Mouse (Mus musculus): ENCODE results near the gene Hba-a1.
"Not testable (repeated sequence)": the region's sequence is repeated elsewhere in the genome, so short reads cannot be mapped to it uniquely, and the experiment has no call there.

Hba-a1 gene

GRCm38 (mm10) chr11:32296203-32296602, 12.9 kb downstream of the Hba-a1 start, which contains the start of gene Hba-a2:
TSS of gene Hba-a2 (plus strand) at chr11:32296489.
- DNase-seq (ENCODE audit: low spot score): not testable (repeated sequence)

- not testable (repeated sequence) for DNase-seq (ENCODE audit: low spot score)
Measured at GRCm38 (mm10) chr11:32297417-32297816, 14.1 kb downstream of the Hba-a1 start.

DNA sequence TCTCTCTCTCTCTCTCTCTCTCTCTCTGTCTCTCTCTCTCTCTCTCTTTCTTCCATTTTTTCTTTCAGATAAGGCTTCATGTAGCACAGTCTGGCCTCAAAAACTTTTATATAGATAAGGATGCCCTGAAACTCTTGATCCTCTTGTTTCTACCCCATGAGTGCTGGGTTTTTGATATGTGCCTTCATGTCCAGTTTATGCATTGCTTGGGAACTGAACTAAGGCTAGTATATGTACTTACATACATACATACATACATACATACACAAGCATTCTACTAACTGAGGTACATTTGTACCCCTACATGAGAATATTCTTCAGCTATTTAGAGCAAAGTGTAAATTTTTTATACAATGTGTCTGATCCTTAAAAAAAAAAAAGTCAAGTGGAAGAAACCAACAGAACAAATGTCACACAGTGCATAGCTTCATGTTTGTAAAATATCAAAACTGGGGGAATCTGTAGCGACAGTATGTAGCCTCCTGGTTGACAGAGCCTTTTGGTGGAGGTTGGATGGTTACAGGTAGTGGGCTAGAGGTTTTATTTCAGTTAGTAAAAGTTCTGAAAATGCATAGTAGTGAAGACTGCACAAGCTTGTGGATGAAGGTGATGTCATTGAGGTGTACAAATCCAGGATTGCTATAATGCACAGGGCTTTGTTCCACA, 14.7 kb downstream of the Hba-a1 start:
- no peak for DNase-seq (ENCODE audit: low spot score)

DNA sequence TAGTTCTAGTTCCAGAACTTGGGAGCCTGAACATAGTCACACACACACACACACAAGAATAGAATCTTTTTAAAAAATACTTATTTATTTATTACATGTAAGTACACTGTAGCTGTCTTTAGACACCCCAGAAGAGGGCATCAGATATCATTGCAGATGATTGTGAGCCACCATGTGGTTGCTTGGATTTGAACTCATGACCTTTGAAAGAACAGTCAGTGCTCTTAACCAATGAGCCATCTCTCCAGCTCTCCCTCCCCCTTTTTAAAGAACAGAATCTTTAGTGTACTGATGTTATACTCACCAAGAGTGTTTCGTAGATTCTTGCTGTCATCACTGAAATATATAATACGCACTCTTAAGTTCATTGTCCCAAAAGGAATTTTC, 15.2 kb downstream of the Hba-a1 start:
- DNase-seq (ENCODE audit: low spot score): no peak

- not testable (repeated sequence) for DNase-seq (ENCODE audit: low spot score)
Measured at GRCm38 (mm10) chr11:32299865-32300264, 16.6 kb downstream of the Hba-a1 start, which contains the start of gene Hbq1a. TSS of gene Hbq1a (plus strand) at chr11:32300069.

GRCm38 (mm10) chr11:32300279-32301267, 17.3 kb downstream of the Hba-a1 start:
- no peak for DNase-seq (ENCODE audit: low spot score)

- no peak for DNase-seq (ENCODE audit: low spot score)
Measured at GRCm38 (mm10) chr11:32301506-32301905, 18.2 kb downstream of the Hba-a1 start.

GRCm38 (mm10) chr11:32302824-32303419, 19.6 kb downstream of the Hba-a1 start:
- no peak for DNase-seq (ENCODE audit: low spot score)

DNA sequence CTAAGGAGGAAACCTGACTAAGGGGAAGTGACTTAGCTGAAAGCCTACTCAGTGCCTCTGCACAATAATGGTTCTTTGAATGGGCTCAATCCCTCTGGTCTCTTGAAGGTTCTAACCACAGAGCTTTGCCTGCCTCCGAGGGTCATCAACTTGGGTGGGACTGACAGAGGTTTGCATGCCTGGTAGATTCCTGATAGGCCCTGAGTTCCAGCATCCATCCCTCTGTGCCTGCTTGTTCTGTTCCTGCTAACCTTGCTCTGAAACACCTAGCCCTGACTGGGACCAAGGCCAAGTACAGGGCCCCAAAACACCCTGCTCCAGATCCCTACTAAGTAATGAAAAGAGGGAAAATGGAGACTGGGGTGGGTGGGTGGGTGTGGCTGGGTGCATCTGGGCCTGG, 20.1 kb downstream of the Hba-a1 start:
- no peak for DNase-seq (ENCODE audit: low spot score)

DNA sequence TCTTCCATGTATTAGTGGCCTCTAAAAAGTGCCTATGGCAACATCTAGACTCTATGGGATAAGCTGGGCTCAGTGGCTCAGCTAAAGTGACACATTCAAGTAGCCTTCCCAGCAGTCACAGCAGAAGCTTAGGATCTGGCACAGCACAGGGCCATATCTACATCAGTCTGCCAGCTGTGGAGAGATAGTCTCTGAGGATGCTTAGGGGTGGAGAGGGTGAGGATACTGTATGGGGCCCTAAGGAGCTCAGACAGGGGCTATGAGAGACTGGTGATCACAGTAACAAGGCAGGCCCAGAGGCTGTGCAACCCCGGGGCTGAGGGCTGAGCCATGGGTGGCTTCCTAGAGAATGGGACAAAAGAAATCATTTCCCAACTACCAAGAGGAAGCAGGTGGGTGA, 23.7 kb downstream of the Hba-a1 start:
- DNase-seq (ENCODE audit: low spot score): no peak

- no peak for DNase-seq (ENCODE audit: low spot score)
Measured at GRCm38 (mm10) chr11:32309446-32309845, 26.1 kb downstream of the Hba-a1 start.

- DNase-seq (ENCODE audit: low spot score): no peak
Measured at GRCm38 (mm10) chr11:32309928-32310327, 26.6 kb downstream of the Hba-a1 start.

- no peak for DNase-seq (ENCODE audit: low spot score)
Measured at GRCm38 (mm10) chr11:32316009-32316408, 32.7 kb downstream of the Hba-a1 start.

GRCm38 (mm10) chr11:32320507-32321195, 37.3 kb downstream of the Hba-a1 start:
- DNase-seq (ENCODE audit: low spot score): no peak

DNA sequence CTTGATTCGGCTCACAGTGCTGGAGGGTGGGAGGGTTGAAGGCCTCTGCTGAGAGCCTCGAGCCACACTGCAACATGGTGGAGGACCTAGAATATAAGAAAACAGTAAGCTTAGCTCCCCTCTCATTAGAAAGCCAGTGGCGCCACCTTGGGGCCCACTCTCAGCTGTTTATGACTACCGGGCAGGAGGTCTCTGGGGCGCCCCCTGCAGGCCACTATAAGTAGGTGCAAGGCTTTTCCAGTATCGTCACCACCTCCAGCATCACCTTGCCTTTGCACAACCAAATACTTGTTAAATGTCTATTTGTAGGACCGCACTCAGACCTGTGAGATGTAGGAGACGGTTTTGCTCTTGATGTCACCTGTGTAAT, 37.9 kb downstream of the Hba-a1 start:
- peak; percentile 32 for DNase-seq (ENCODE audit: low spot score)

- peak; percentile 75 for DNase-seq (ENCODE audit: low spot score)
Measured at GRCm38 (mm10) chr11:32324609-32325008, 41.3 kb downstream of the Hba-a1 start.

DNA sequence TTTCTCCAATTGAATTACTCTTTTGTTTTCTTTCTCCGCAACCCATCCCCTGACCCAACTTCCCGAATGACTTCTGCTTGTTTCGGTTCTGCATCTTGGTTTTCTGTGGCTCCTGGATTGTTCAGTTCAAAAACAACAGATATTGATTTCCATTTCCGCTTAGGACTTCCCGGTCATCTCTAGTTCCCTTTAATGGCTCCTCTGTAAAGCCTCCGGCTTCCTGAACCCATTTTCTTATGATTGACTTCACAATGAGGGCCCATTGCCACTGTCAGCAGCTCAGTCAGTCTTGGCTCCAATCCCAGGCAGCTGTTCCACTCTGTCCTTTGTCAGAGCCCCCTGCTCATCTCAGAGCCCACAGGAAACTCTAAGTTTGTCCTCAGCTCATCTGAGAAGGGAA, 47.8 kb downstream of the Hba-a1 start:
- no peak for DNase-seq (ENCODE audit: low spot score)

DNA sequence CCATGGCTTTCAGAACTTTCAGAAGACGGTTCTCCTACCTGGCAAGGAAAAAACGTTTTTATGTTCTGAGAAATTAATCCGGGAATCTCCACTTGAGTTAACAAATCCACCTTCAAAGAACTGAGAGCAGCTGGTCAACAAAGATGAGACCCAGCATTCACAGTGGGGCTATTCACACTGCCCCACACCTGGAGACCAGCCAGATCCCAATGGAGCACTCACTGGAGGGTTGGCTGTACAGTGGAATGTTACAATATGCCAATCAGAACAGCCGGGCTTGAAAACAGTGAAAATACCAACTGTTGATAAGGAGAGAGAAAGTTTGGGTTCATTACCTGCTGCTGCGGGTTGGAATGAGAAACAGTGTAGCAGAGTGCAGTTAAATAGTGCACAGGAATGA, 48.5 kb downstream of the Hba-a1 start:
- no peak for DNase-seq (ENCODE audit: low spot score)

DNA sequence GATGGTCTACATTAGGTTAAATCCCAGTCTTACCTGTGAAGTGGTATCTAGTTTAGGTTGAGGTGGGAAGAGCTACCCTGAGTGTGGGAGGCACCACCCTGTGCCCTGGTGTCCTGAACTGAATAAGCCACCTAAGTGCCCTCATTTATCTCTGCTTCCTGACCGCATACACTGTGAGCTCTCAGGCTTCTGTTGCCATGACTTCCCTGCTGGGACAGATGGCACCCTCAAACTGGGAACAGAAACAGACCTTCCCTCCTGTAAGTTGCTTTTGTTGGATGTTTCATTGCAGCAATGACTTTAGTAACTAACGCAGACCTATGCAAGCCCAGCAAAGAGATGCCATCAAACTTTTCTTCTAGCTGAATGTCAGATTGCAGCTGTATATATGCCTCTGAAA, 49.9 kb downstream of the Hba-a1 start:
- no peak for DNase-seq (ENCODE audit: low spot score)

All from yolk sac, embryonic 10.5 days (tissue).